Mouse (Mus musculus): ENCODE data around the gene Htr6.

GRCm38 (mm10) chr4:139053391-139053790, 22.0 kb downstream of the Htr6 start:
- no peak for TF ChIP-seq POLR2A (IDR thresholded peaks at IDR 0.05; ENCODE audit: control insufficient read depth, extremely low read depth, insufficient read depth, low read length, poor library complexity)
- no peak for TF ChIP-seq CTCF (IDR thresholded peaks at IDR 0.05; ENCODE audit: borderline replicate concordance, control insufficient read depth, extremely low read depth, insufficient read depth, low read length, poor library complexity)
